Mouse (Mus musculus) cortical plate, adult 2 months (tissue): ENCODE data around the gene Pspc1.

Source experiments
- CTCF ChIP-seq: fragments of 200-500 bp; IDR thresholded peaks from 2 replicates; pipeline ENCODE4 v1.5.1; 2011; ENCODE audit warnings: mild to moderate bottlenecking, control low read depth, low read length; ENCODE audit not compliant: insufficient read depth; ENCODE audit errors: extremely low read depth
- POLR2A ChIP-seq: fragments of 200-500 bp; IDR thresholded peaks from 2 replicates; pipeline ENCODE4 v1.6.1; 2011; ENCODE audit warnings: mild to moderate bottlenecking, low read length, control low read depth; ENCODE audit not compliant: insufficient read depth; ENCODE audit errors: extremely low read depth

DNA sequence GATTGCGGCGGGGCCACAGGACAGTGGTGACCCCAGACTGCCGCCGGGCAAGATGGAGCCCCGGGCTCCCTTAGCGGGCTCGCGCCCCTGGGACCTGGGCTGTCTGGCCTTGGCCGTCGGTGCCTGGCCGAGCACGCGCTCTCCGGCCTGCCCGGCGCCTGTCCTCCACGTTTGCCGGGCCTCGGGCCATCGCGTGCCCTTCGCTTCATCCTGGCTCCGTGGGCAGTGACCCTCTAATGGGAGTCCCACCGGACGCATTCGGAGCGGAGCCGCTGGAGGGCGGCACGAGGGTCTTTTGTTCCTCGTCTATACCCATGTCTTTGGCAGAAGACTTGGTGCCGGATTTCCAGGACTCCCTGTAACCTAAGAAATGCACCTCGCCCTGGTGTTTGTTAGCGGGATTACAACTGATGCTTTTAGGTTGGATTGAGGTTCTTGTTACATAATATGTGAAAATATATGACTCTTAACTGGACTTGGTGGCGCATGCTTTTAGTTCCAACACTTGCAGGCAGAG, 34.5 kb upstream of the Pspc1 start:
- TF ChIP-seq CTCF: peak; percentile 31; the same call in 1 of the 2 replicates
- no peak for TF ChIP-seq POLR2A
